Mouse (Mus musculus) heart, embryonic 10.5 days (tissue): ENCODE measurements around the gene Rpl21. TPM values are rescaled to one million over a fixed set of nuclear protein-coding genes. Genes with fewer than 3 reads are reported as not detected.

ENCODE experiments used
- DNase-seq: peaks from one replicate; pipeline ENCODE4 v3.0.0-alpha.2; 2017; ENCODE audit warnings: low spot score
- H3K27ac ChIP-seq: fragments of 300-500 bp; sonication (generic); 2 replicates; pipeline ENCODE4 v1.5.1; 2016; ENCODE audit warnings: mild to moderate bottlenecking
- H3K27me3 ChIP-seq: fragments of 300-500 bp; sonication (generic); 2 replicates; pipeline ENCODE4 v1.6.1; 2016; ENCODE audit warnings: mild to moderate bottlenecking; ENCODE audit not compliant: poor library complexity, insufficient read depth, severe bottlenecking
- H3K36me3 ChIP-seq: fragments of 300-500 bp; sonication (generic); 2 replicates; pipeline ENCODE4 v1.6.1; 2016; ENCODE audit warnings: mild to moderate bottlenecking, moderate library complexity
- H3K4me1 ChIP-seq: fragments of 300-500 bp; sonication (generic); 2 replicates; pipeline ENCODE4 v1.6.1; 2016; ENCODE audit warnings: mild to moderate bottlenecking
- H3K4me3 ChIP-seq: fragments of 300-500 bp; sonication (generic); 2 replicates; pipeline ENCODE4 v1.5.1; 2016; ENCODE audit warnings: mild to moderate bottlenecking, moderate library complexity
- H3K9me3 ChIP-seq: fragments of 300-500 bp; sonication (generic); 2 replicates; pipeline ENCODE4 v1.6.1; 2016; ENCODE audit warnings: mild to moderate bottlenecking, moderate library complexity
- WGBS: fragments of 180-500 bp; shearing (Covaris S2); methylation state at CpG from one replicate; pipeline ENCODE4 v1.1.7; 2016; 5-methylcytosine and 5-hydroxymethylcytosine counted together
- polyA plus RNA-seq: library from polyadenylated mRNA; unstranded; fragments of >200 nt; fragmentation: Nextera tagmentation; extraction: Ambion mirVana; gene quantifications from 2 replicates; pipeline ENCODE4 v1.2.1, GENCODE M21; 2016

The Rpl21 gene
- polyA plus RNA-seq, 1 experiment from 2014 or later: 477 TPM

- H3K4me3 ChIP-seq: no peak overlapping the region
- 80% methylated on average over 8 of the region's 8 CpGs for WGBS
Measured at GRCm38 (mm10) chr5:146806004-146806430, 26.7 kb upstream of the Rpl21 start.

GRCm38 (mm10) chr5:146809951-146810350 is 22.7 kb upstream of the Rpl21 start:
- DNase-seq: no peak
- Histone ChIP-seq H3K36me3 (no peaks in the 10 kb centered on the region), H3K27ac (no peak overlapping the region), H3K9me3 (no peaks in the 10 kb centered on the region), H3K27me3 (no peaks in the 10 kb centered on the region), H3K4me3 (no peak overlapping the region), H3K4me1 (0 out of 2 replicates have a peak, but pooled peaks cover 5% of the 10 kb centered on the region)
- 71% methylated on average over 5 of the region's 5 CpGs for WGBS

More at GRCm38 (mm10) chr5:146806004-146806430, 26.7 kb upstream of the Rpl21 start:
- no peak for DNase-seq
- Histone ChIP-seq H3K27me3 (no peaks in the 10 kb centered on the region), H3K9me3 (no peaks in the 10 kb centered on the region), H3K36me3 (no peaks in the 10 kb centered on the region), H3K4me1 (0 out of 2 replicates have a peak, but pooled peaks cover 5% of the 10 kb centered on the region), H3K27ac (no peak overlapping the region)

GRCm38 (mm10) chr5:146812866-146813265 is 19.8 kb upstream of the Rpl21 start:
- WGBS: 85% methylated on average over 5 of the region's 5 CpGs
- Histone ChIP-seq H3K9me3 (no peaks in the 10 kb centered on the region), H3K27me3 (no peaks in the 10 kb centered on the region), H3K27ac (no peak overlapping the region), H3K4me1 (no peaks in the 10 kb centered on the region), H3K36me3 (no peaks in the 10 kb centered on the region), H3K4me3 (no peak overlapping the region)
- no peak for DNase-seq

GRCm38 (mm10) chr5:146813421-146813820 is 19.3 kb upstream of the Rpl21 start:
- Histone ChIP-seq H3K4me3 (no peak overlapping the region), H3K27me3 (no peaks in the 10 kb centered on the region), H3K4me1 (no peaks in the 10 kb centered on the region), H3K27ac (no peak overlapping the region), H3K36me3 (no peaks in the 10 kb centered on the region), H3K9me3 (no peaks in the 10 kb centered on the region)
- DNase-seq: no peak
- WGBS: 77% methylated on average over 4 of the region's 4 CpGs

GRCm38 (mm10) chr5:146815394-146815793 is 17.3 kb upstream of the Rpl21 start:
- Histone ChIP-seq H3K9me3 (no peaks in the 10 kb centered on the region), H3K36me3 (no peaks in the 10 kb centered on the region), H3K27ac (no peak overlapping the region), H3K4me3 (no peak overlapping the region), H3K27me3 (no peaks in the 10 kb centered on the region), H3K4me1 (no peaks in the 10 kb centered on the region)
- DNase-seq: no peak
- WGBS: 55% methylated on average over 4 of the region's 4 CpGs

- no peak overlapping the region for H3K27ac ChIP-seq
- no peak for DNase-seq
- H3K36me3 ChIP-seq: no peaks in the 10 kb centered on the region
- WGBS: 67% methylated on average over 8 of the region's 8 CpGs
- H3K4me3 ChIP-seq: no peak overlapping the region
- no peaks in the 10 kb centered on the region for H3K4me1 ChIP-seq
- H3K9me3 ChIP-seq: no peaks in the 10 kb centered on the region
- H3K27me3 ChIP-seq: no peaks in the 10 kb centered on the region
Measured at GRCm38 (mm10) chr5:146817583-146817982, 15.1 kb upstream of the Rpl21 start.

- DNase-seq: no peak
- no peak overlapping the region for H3K4me3 ChIP-seq
- WGBS: 85% methylated on average over 8 of the region's 8 CpGs
Measured at GRCm38 (mm10) chr5:146818906-146819623, 13.6 kb upstream of the Rpl21 start.

GRCm38 (mm10) chr5:146823005-146823404 is 9.7 kb upstream of the Rpl21 start:
- DNase-seq: no peak
- no peaks in the 10 kb centered on the region for H3K9me3 ChIP-seq
- H3K4me1 ChIP-seq: peaks cover 7% of the 10 kb centered on the region; the same call in 1 of the 2 replicates
- no peak overlapping the region for H3K27ac ChIP-seq
- no peaks in the 10 kb centered on the region for H3K36me3 ChIP-seq
- H3K27me3 ChIP-seq: no peaks in the 10 kb centered on the region
- no peak overlapping the region for H3K4me3 ChIP-seq
- 88% methylated on average over 5 of the region's 5 CpGs for WGBS

More at GRCm38 (mm10) chr5:146818906-146819623, 13.6 kb upstream of the Rpl21 start:
- no peaks in the 10 kb centered on the region for H3K36me3 ChIP-seq
- H3K27ac ChIP-seq: no peak overlapping the region
- no peaks in the 10 kb centered on the region for H3K27me3 ChIP-seq
- no peaks in the 10 kb centered on the region for H3K9me3 ChIP-seq
- no peaks in the 10 kb centered on the region; the same call in 1 of the 2 replicates for H3K4me1 ChIP-seq

GRCm38 (mm10) chr5:146829528-146829927 is 3.2 kb upstream of the Rpl21 start:
- Histone ChIP-seq H3K4me3 (no peak overlapping the region), H3K27ac (no peak overlapping the region), H3K27me3 (no peaks in the 10 kb centered on the region), H3K4me1 (peaks cover 18% of the 10 kb centered on the region; the same call in 1 of the 2 replicates), H3K9me3 (no peaks in the 10 kb centered on the region), H3K36me3 (peaks cover 6% of the 10 kb centered on the region)
- 47% methylated on average over 8 of the region's 8 CpGs for WGBS
- no peak for DNase-seq

GRCm38 (mm10) chr5:146832435-146832768 is 288 bp upstream of the Rpl21 start:
- Histone ChIP-seq H3K36me3 (peaks cover 35% of the 10 kb centered on the region), H3K4me1 (peaks cover 15% of the 10 kb centered on the region; the same call in 1 of the 2 replicates), H3K27me3 (no peaks in the 10 kb centered on the region), H3K4me3 (peak overlapping the region; percentile 99), H3K9me3 (no peaks in the 10 kb centered on the region), H3K27ac (peak overlapping the region; percentile 100)
- 49% methylated on average over 7 of the region's 7 CpGs for WGBS
- DNase-seq: no peak

- peak overlapping the region; percentile 100 for H3K27ac ChIP-seq
- no peak for DNase-seq
- H3K4me1 ChIP-seq: peaks cover 15% of the 10 kb centered on the region; the same call in 1 of the 2 replicates
- no peaks in the 10 kb centered on the region for H3K27me3 ChIP-seq
- no peaks in the 10 kb centered on the region for H3K9me3 ChIP-seq
- peaks cover 48% of the 10 kb centered on the region for H3K36me3 ChIP-seq
- peak overlapping the region; percentile 99 for H3K4me3 ChIP-seq
- WGBS: 18% methylated on average over 8 of the region's 8 CpGs
Measured at GRCm38 (mm10) chr5:146833673-146834201, 1.0 kb downstream of the Rpl21 start.

GRCm38 (mm10) chr5:146834959-146835358 is 2.3 kb downstream of the Rpl21 start:
- H3K27me3 ChIP-seq: no peaks in the 10 kb centered on the region
- H3K4me3 ChIP-seq: no peak overlapping the region
- no peak for DNase-seq
- H3K4me1 ChIP-seq: peaks cover 18% of the 10 kb centered on the region; the same call in 1 of the 2 replicates
- H3K9me3 ChIP-seq: no peaks in the 10 kb centered on the region
- WGBS: 90% methylated on average over 8 of the region's 8 CpGs
- H3K36me3 ChIP-seq: peaks cover 49% of the 10 kb centered on the region
- no peak overlapping the region for H3K27ac ChIP-seq

GRCm38 (mm10) chr5:146837967-146838720 is 5.5 kb downstream of the Rpl21 start:
- Histone ChIP-seq H3K27ac (no peak overlapping the region), H3K36me3 (peaks cover 49% of the 10 kb centered on the region), H3K4me3 (no peak overlapping the region), H3K27me3 (no peaks in the 10 kb centered on the region), H3K9me3 (no peaks in the 10 kb centered on the region), H3K4me1 (peaks cover 11% of the 10 kb centered on the region; the same call in 1 of the 2 replicates)
- 68% methylated on average over 7 of the region's 7 CpGs for WGBS
- no peak for DNase-seq
